Mouse (Mus musculus) brain, embryonic 18.5 days (tissue): Measurements from ENCODE around the gene Tnfrsf19.

Experiments used
- DNase-seq: peaks from one replicate; pipeline ENCODE4 v3.0.0-alpha.2; 2012; ENCODE audit warnings: low read depth, low spot score

The Tnfrsf19 gene

DNA sequence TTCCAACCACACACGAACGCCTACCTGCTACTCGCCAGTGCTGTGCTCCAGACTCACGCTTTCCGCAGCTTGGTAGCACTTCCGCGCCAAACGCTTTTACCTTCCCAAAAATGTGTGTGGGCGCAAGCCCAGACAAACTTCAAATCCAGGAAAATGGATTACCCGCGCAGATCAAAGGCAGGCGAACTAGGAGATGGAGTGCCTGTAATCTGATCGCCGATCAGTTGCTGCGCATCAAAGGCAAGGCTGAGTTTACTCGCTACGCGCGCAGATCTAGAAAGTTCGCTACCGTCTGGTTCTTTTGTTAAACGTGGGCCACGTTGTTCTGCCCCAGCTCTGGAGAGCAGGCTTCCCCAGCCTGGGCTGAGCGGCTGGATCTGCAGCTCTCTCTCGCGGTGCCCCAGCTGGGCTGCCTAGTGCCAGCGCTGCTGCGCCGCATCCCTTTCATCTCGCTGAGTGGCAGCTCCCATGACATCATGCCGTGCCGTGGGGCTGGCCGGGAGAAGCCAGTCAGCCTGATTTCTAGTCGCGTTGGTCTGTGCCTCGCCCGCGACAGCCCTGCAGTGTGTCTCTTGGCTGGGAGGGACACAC, at the start of gene Tnfrsf19:
Gene Tnfrsf19, minus strand, starts transcription at position 400 of the 591 bp plus-strand sequence.
- peak; percentile 55 for DNase-seq

DNA sequence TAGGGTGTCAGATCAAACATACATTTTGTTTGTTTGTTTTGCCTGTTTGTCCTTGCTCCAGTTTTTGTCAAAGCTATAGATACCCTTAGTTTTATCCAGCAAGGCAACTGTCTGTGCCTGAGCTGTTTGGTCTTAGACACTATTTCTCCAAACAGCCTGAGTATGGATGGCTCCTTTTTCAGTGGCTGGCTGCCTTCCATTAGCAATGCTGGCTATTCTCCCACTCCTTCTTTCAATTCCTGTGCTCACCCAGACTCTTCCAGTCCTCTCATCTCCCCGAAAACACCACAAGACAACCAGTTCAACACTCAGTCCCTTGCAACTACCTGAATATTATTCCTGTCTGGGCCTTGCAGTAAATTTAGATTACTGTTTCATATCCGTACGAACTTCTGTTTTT, 45.8 kb upstream of the Tnfrsf19 start:
- DNase-seq, result no peak

DNA sequence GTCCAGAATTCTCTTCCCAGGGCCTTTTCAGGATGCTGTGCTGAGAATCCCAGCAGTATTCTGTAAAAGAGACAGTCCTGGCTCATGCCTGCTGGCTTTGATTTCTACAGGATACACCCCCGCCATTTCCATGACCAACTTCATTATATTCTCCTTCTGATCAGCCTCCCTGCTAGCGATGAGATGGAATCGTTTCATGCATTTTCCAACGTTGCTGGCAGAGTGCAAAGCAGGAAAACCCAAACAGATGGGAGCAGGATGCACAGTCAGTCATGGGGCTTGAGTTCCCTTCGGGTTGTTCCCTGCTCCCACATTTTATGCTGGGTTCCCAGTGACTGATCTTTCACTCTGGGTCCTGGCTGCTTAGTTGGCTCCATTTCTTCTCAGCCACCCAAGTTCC, 44.7 kb upstream of the Tnfrsf19 start:
- peak; percentile 36 for DNase-seq

DNA sequence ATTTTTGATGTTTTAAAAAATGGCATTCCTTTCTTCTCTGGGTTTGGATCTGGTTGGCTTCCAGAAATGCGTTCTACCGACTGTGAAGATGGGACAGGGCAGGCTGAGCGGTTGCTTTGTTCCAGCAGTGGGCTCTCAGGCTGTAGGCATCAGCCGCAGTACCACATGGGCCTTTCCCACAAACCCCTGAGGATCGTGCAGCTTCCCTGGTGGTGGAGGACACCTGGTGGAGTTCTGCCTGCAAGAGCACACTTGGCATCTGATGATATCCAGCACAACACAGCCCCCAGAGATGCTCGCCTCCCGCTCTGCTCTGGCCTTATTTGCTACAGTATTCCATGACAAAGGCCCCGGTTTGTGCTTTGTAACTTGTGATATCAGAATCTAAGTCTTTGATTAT, 41.9 kb upstream of the Tnfrsf19 start:
- no peak for DNase-seq

DNA sequence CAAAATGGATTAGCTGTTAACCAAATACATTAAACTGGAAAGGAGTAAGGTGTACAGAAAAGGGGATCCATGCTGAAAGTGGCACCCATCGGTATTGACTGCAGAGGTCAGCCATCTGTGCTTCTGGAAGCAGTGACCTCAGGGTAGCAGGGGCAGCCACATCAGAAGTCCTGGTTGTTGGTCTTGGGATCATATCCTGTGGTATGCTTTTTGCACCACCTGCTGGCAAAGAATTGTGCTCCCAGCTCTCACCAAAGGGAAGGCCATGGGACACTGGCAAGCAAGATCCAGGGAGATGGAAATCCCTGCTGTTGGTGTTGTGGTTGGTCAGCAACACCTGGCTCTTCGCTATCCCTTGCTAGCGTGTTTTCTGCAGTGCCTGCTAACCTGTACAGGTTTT, 39.0 kb upstream of the Tnfrsf19 start:
- no peak for DNase-seq

DNA sequence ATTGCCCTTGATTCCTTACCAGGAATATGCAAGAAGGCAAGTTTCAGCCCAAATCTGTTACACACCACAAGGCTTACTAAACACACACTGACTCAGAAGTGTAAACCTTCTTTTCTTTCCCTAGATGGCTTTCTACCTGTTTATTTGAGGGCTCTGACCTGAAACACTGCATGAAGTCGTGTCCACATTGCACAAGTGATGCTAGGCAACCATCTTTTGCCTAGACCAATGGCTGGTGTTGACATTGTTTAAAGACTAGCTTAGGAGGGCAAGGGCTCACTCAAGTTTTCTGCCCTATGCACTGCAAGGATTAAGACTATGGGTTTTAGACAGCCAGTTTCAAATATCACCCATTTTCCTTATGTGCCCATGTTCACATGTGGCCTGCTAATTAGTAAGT, 23.3 kb upstream of the Tnfrsf19 start:
- DNase-seq, result no peak

DNA sequence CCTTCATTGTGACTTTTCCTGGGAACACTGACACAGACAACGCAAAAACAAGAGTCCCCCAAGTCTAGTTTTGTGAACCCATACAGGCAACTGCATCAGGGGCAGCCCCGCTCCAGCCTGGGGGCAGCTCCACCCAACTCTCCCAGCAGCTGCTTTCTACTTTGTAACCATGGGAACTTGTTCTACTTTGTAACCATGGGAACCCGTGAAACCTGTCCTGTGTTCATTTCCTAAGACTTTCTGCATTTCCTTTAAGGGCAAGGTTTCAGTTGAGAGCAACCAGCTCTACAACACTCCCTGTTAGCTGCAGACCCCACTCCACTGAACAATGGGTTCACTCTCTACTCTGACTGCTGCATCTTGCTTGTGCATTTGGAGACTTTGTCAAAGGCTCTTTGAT, 15.4 kb upstream of the Tnfrsf19 start:
- DNase-seq, result no peak

DNA sequence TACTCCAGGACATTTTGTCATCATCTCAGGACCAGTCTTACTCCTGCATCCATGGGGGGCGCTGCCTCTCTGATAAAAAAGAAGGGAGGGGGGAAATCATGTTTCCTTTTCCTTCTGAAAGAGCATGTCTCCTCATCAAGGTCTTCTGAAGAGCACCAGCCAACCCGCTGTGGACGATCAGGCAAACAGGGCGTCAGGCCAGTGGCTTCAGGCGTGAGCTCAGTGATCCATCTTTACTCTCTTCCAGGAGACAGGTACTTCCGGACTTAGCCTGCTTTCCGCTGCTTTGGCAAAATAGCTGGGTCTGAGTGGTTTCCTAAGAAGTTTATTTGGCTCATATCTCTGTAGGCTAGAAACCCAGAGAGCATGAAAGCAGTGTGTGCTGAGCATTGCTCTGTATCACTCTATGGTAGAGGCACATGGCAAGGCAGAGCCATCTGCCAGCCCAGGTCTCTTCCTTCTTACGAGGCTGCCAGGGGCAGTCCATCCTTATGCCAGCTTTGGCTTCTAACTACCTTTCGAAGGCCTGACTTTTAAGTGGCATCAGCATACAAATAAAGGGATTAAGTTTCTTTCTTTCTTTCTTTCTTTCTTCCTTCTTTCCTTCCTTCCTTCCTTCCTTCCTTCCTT, 13.1 kb upstream of the Tnfrsf19 start:
- no peak for DNase-seq

DNA sequence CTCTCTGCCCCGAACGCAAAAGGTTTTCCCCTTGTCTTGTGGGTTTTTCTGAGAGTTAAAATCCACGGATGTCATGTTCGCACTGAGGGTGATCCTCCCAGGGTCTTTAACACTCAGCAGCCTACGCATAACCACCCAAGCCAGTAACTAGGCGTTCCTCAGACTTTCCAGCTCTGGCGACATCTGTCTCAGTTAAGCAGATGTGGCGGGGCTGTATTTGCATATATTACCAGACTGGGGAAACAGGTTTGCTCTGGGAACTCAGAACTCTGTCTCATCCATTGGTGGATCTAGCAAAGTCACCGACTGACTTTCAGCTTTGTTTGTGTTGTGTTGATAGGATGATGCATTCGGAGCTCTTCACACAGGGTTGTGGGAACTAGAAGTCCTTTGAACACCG, 10.7 kb upstream of the Tnfrsf19 start:
- DNase-seq, result no peak

DNA sequence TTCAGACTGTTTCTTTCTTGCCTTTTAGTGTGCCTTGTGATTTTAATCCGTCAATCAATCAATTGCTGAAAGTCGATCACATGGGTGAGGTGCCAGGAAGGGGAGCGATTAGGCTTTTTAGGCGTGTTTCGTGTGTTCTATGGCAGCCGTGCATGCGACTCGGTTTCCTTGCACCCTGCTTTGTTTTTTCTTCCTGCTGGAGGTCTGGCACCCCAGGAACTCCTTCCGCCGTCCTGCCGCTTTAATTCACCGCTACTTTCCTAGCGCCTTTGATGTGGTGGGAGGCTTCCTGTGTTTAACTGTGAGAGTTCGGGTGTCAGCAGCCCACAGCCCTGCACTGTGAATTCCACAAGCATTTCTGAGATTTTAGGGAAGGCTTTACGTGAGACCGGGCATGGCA, 10.2 kb upstream of the Tnfrsf19 start:
- no peak for DNase-seq

DNA sequence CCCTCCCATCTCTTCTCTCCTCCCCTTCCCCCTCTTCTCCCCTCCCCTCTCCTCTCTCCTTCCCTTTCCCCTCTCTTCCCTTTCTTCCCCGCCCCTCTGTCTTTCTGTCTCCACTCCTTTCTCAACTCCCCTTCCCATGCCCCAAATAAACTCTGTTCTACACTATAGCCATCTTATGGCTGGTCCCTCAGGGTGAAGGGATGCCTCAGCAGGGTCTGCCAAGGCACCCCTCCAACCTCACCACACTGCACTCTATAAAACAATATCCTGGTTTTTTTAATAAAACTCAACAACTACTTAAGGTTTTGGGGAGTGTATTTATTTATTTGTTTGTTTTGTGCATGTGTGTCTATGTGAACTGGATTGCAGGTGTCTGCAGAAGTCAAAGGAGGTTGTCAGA, 9.6 kb upstream of the Tnfrsf19 start:
- DNase-seq, result no peak

DNA sequence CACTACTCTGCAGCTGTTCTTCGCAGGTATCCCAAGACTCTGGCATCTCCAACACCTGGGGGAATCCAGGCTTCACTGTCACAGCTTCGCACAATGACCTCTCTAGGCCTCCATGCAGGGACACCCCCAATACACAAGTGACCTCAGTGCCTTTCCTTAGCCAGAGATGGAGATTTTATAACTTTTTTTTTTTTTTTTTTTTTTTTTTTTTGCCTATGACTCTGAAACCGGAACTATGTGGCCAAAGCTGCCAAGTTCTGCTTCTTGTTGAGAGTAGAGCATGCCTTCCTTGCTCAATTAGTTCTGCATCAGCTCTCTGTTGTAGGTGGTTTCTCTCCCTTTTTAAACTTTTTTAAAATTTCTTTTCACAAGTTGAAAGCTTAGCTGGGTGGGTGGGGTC, 5.9 kb upstream of the Tnfrsf19 start:
- DNase-seq, result no peak

DNA sequence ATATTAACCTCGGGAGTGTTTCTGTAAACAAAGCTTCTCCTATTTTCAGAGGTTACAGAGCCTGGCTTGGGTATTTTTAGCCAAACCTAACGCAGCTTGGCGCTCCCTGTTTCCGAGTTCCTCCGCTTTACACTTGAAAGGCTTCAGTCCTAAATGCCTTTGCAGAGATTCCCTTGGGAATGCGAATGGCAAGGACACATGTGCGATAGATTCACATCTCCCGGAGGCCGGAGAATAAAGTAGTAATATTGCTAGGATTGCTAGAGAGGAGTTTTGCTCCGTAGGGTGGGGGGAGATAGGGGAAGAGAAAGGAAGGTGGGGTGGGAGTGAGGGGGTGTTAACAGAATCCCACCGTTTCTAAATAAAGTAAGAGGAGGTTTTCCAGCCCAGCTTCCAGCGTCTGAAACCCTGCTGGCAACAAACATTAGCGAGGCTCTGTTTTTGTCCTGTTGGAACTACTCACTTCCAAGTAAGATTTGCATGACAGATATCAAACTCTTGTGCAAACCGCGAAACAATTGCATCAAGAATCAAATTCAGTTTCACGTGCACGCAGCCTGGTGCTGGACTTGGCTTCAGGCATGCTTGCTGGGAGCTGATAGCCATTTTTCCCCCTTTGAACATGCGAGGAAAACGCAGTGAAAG, 722 bp downstream of the Tnfrsf19 start:
- DNase-seq, result no peak

DNA sequence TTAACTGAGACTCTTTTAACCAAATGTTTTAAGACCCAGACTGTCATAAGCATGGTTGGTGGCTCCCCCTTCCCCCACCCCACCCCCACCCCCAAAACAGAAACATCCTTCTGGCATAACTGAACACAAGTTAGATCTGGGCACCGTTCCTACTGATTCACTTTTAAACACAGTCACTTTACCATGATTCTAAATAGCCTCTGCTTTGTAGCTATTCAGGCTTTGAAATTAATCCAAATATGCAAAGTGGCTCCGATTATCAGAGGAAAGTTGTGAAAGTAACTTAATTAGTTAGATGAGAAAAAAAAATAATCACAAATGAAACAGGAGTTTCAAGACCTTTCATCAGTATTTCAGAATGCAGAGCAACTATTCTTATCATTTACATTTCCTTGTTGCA, 2.0 kb downstream of the Tnfrsf19 start:
- no peak for DNase-seq

DNA sequence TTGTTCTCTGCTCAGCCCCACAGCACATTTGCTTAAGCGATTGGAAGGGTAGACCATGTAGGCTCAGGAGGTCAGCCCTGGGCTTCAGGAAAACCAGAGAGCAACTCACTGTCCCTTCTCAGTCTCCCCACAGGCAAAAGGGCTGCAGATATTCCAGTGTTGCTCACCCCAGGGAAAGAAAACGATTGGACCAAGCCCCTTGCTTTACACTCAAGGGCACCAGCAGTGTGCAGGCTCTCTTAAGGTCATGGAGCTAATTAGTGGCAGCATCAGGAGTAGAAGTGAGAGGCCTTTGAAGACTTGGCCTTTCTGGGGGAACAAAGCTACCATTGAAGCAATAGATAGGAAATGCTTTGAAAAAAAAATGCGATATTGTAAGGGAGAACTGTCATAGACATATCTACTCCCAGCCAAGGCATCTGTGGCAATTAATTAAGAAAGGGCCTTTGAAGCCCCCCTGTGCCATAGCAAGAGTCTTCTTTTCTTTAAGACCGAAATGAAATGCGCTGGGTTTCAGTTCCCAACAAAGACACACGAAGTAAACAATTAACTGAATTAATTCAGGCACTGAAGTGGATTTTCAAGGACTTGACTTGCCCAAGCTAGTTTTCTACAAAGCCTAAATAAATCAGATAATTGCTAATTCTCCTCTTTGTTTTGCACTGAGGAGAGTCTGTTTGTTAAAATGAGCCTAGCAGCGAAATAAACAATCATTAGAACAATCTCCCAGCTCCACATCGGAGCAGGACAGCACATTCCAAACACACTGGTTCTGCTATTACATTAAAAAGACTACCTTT, 2.6 kb downstream of the Tnfrsf19 start:
- no peak for DNase-seq

DNA sequence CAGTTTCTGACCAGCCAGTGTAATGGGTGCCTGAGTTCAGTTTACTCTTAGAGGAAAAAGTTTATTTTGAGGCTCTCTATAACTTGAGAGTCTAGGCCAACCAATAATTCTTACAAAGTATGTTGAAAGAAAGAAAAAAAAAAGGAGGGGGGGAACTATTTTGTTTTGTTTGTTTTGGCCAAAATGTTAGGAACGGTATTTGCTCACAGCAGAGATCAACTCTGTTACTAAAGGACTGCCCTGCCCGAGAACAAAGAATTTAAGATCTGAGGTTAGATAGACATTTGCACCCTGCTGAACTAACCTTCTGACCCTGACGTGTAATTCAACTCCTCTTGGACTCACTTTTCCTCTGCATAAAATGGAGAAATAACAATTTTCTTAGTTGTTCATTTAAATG, 4.0 kb downstream of the Tnfrsf19 start:
- DNase-seq, result no peak

DNA sequence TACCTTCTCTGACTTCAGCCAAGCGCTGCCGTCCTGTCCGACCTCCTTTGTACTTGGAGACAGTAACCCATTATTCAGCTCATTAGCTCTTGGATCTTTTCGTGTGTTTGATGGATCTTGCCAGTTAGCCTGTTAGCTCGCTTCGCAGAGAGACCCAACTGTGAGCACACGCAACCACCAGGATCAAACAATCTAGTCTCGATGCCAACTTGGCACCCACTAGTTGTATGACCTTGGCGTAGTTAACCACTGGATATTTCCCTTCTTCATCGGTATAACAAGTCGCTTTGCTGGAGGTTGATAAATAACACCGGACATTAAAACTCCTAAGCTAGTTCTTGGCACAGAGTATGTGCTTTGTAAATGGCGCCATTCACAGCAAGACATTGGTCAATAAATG, 6.1 kb downstream of the Tnfrsf19 start:
- no peak for DNase-seq

DNA sequence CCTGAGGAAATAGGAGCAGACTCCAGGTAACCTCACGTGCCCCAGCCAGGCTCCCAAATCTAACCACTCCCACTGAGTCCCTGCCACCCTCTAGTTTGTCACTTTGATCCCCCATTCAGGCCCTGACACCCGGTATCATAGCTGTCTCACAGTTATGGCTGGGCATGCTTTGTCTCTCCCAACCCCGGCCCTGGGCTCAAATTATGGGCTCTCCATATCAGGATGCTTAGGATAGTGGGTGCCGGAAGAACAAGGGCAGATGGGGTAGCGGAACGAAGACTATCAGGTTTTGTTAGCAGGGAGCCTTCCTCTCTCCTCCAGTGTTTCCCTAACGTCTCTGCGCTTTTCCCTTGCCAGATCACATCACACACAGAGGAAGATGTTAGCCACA, 8.2 kb downstream of the Tnfrsf19 start:
- DNase-seq, result no peak

DNA sequence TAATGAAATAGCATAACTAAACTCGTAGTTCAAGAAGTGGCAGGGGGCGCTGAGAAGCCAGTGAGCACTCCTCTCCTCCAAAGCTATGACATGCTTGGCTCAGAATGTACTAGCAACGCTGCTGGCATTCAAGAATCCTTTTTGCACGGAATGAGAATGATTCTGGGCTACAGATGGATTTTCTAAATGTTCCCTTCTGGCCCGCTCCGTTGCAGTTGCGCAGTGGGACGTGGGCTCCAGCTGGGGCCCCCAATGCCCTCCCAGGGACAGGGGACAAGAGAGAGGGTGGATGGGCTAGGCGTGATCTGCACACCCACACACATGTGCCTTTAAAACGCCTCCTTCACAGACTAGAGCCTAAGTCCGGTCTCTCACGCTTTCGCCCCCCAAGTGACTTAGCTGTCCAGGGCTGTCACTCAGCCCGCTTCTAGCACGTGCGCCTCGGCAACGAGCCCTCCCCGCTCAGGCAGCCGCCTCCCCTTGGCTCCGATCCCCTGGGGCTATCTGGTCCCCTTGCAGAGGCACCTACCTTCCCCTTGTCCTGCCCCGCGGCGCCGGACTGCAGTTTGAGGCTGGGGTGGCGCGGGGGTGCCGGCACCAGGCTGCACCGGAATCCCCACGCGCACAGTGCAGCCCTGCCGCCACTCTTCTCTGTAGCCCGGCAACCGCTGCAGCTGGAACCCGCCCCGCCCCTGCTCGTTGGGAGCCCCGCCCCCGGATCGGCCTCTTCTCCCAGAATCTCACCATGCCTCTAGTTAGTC, 8.8 kb downstream of the Tnfrsf19 start:
- no peak for DNase-seq

DNA sequence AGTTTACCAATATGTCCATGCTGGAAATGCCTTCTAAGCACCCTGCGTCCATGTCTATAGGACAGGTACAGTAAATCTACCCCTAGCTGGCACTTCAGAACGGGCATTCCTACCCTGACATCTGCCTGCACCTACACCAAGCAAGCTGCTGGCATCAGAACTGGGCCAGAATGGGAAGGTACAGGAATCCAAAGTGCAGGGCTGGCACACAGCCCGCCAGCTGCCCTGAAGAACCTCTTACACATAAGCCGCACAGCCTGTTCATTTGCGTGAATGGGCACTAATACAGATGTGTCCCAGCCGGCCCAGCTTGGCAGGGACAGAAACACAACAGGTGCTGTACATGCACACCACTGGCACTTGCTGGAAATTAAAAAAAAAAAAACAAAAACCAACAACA, 15.9 kb downstream of the Tnfrsf19 start:
- DNase-seq, result no peak

DNA sequence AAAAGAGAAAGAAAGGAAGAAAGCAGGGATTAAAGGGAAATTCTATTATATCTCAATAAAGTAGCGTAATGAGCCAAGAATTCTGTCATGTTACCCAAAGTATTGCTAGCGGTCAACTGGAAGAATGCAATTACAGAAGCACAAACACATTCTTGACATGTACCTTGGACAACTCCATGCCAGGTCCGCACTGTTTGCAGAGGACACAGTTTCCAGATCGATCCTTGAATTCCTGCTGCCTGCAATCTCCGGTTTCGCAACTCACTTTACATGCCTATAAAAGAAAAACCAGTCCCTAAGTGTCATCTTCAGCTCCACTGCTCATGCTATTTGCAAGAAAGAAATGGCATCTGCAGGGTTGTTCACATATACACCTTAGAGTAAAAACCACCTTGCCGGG, 22.3 kb downstream of the Tnfrsf19 start:
- DNase-seq, result no peak

DNA sequence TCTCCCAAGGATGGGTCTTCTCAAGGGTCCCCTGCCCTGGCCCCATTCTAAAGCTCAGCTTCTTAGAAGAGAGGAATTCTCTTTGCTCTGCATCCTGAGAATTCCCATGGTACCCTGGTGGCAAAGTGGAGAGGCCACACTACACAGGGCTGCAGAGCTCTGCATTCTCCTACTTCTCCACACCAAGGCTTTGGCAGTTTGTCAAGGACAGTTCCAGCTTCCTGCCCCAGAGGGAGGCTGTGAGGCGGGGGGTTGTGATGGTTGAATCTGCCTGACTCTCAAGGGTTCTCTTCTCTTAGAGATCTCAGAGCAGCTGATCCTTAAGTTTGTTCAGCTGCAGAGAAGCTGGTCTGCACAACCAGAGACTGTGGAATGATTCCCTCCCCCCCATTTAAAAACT, 23.9 kb downstream of the Tnfrsf19 start:
- DNase-seq, result no peak
